Mouse (Mus musculus) olfactory bulb, adult 2 months (tissue): ENCODE measurements around the gene Ppp1r12b. TPM values are rescaled to one million over a fixed set of nuclear protein-coding genes. Genes with fewer than 3 reads are reported as not detected.
A peak's percentile ranks its signal among the peaks of the same experiment; 100 is the strongest.

Experiments used
- H3K27ac ChIP-seq: fragments of 200-500 bp; 2 replicates; pipeline ENCODE4 v1.5.1; 2012; ENCODE audit warnings: low read depth, low read length; ENCODE audit not compliant: insufficient read depth
- H3K4me1 ChIP-seq: fragments of 200-500 bp; 2 replicates; pipeline ENCODE4 v1.6.1; 2012; ENCODE audit warnings: low read length; ENCODE audit not compliant: control insufficient read depth, insufficient read depth
- H3K4me3 ChIP-seq: fragments of 200-500 bp; 2 replicates; pipeline ENCODE4 v1.5.1; 2012; ENCODE audit warnings: mild to moderate bottlenecking, low read depth, low read length, moderate library complexity; ENCODE audit not compliant: insufficient read depth
- CTCF ChIP-seq: fragments of 200-500 bp; IDR thresholded peaks from 2 replicates; pipeline ENCODE4 v1.5.1; 2012; ENCODE audit warnings: low read depth, mild to moderate bottlenecking, low read length, moderate library complexity; ENCODE audit not compliant: insufficient read depth
- POLR2A ChIP-seq: fragments of 200-500 bp; IDR thresholded peaks from 2 replicates; pipeline ENCODE4 v1.6.1; 2012; ENCODE audit warnings: mild to moderate bottlenecking, low read depth, low read length, moderate library complexity; ENCODE audit not compliant: insufficient read depth
- WGBS: fragments of 180-500 bp; shearing (Covaris S2); methylation state at CpG from one replicate; pipeline ENCODE4 v1.1.7; 2018; 5-methylcytosine and 5-hydroxymethylcytosine counted together
- polyA plus RNA-seq: library from polyadenylated mRNA; stranded (reverse); fragments of >200 nt; gene quantifications from 2 replicates; pipeline ENCODE4 v1.2.4, GENCODE M21; 2012; ENCODE audit warnings: low replicate concordance; ENCODE audit not compliant: missing spikeins, insufficient read depth, insufficient read length

Ppp1r12b gene
- polyA plus RNA-seq, 1 experiment = 34.2 TPM

GRCm38 (mm10) chr1:134759133-134759532 lies 196.6 kb downstream of the Ppp1r12b start:
- 77% methylated on average over 6 of the region's 6 CpGs for WGBS
- no peak overlapping the region for H3K4me3 ChIP-seq
- peaks cover 22% of the 10 kb centered on the region for H3K4me1 ChIP-seq
- TF ChIP-seq CTCF (no peak), POLR2A (no peak)
- H3K27ac ChIP-seq = no peak overlapping the region

- Histone ChIP-seq H3K4me3 (no peak overlapping the region), H3K27ac (0 out of 2 replicates have a peak overlapping the region, but pooled peaks have one; percentile 7), H3K4me1 (peaks cover 31% of the 10 kb centered on the region)
- 43% methylated on average over 3 of the region's 3 CpGs for WGBS
- no peak for TF ChIP-seq CTCF
- TF ChIP-seq POLR2A = no peak
Measured at GRCm38 (mm10) chr1:134757230-134757629, 198.5 kb downstream of the Ppp1r12b start.

- peaks cover 32% of the 10 kb centered on the region for H3K4me1 ChIP-seq
- no peak overlapping the region for H3K4me3 ChIP-seq
- 58% methylated on average over 10 of the region's 10 CpGs for WGBS
- no peak for TF ChIP-seq POLR2A
- peak overlapping the region; percentile 8; the same call in 1 of the 2 replicates for H3K27ac ChIP-seq
Measured at GRCm38 (mm10) chr1:134756190-134756873, 199.4 kb downstream of the Ppp1r12b start.

DNA sequence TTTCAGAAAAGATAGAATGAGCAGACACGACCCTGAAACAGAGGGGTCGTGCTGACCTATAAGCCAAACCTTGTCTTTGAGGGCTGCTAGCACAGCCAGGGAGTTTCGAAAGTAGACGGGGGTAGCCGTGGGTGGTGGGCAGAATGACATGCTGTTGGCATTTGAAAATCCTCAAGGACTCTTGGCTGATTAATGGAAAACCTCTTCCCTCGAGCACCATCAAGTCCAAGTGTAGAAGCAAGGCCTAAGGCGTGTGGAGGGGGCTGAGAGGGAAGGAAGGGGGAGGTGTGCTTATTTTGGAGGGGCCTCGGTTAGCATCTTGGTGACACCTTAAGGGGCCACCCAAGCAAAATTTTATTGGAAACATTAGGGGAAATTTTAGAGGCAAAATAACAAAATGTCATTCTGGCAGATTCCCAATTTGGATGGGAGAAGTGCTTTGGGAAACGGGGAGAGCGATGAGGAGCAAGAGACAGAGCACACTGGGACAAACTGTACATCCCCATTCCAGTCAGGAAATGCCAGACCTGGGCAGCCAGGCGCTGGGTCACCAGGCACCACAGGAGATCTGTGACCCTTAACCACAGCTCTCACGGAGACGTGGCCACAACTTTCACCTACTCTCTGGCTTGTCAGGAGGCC lies 200.1 kb downstream of the Ppp1r12b start:
- TF ChIP-seq CTCF = no peak
- TF ChIP-seq POLR2A = no peak
- H3K27ac ChIP-seq = no peak overlapping the region
- no peak overlapping the region for H3K4me3 ChIP-seq
- H3K4me1 ChIP-seq = peaks cover 32% of the 10 kb centered on the region
- WGBS = 61% methylated on average over 13 of the region's 13 CpGs

DNA sequence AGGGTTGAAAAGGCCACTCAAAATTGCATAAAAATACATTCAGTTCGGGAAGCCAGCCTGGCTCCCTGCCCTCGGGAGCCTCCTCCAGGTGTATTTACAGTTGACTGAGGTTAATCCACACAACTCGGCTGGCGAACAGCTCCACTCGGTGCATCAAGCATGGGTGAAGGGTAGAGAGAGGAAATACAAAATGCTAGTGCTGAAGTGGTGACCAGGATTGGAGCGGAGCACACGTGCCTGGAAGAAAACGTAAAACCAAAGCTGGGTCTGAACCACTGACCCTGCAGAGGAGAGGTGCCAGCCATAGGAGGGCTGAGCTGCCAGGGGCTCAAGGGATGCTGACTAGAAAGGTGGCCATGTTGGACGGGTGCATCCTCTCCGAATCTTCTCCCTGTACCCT lies 200.9 kb downstream of the Ppp1r12b start:
- Histone ChIP-seq H3K4me3 (no peak overlapping the region), H3K27ac (no peak overlapping the region), H3K4me1 (peaks cover 32% of the 10 kb centered on the region)
- TF ChIP-seq CTCF = no peak
- TF ChIP-seq POLR2A = no peak
- 81% methylated on average over 10 of the region's 10 CpGs for WGBS

GRCm38 (mm10) chr1:134753751-134754630 lies 201.8 kb downstream of the Ppp1r12b start:
- no peak overlapping the region for H3K27ac ChIP-seq
- 67% methylated on average over 13 of the region's 13 CpGs for WGBS
- H3K4me3 ChIP-seq = no peak overlapping the region
- H3K4me1 ChIP-seq = peaks cover 29% of the 10 kb centered on the region
- TF ChIP-seq POLR2A = no peak
- TF ChIP-seq CTCF = no peak

DNA sequence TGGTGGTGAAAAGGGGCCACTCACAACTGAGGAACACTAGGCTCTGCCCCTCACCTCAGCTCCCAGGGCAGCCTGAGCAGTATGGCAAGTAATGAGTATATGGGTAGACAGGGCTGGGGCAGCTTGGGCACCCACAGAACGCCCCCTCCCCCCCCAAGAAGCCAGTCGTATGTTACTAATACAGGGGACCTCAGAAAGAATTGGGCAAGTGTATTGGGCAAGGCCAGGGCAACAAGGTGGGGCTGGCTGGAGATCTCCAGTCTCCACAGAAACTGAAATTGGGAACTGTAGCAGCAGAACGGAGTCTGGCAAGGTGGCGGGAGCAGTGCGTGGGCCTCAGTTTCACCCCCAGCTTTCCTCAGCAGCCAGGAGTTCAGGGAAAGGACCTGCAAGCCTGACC lies 203.3 kb downstream of the Ppp1r12b start:
- Histone ChIP-seq H3K4me1 (peaks cover 30% of the 10 kb centered on the region), H3K27ac (no peak overlapping the region), H3K4me3 (no peak overlapping the region)
- no peak for TF ChIP-seq CTCF
- no peak for TF ChIP-seq POLR2A
- 48% methylated on average over 5 of the region's 5 CpGs for WGBS

DNA sequence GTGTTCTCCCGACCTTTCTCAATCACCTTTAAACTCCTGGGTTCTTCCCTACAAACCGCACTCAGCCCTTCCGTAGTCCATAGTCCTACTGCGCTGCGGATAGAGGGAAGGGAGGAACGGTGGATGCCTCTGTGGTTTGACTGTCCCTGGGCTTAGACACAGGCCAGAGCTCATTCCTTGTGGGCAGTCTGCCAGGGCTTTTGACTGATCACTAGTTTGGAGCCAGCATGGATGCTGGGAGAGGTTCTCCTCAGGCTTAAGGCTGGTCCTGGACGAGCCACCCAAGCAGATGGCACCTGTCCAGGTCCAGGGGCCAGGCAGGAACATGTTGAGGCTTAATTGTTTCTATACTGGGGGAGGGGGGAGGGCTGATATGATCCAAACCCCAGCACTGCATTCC lies 205.9 kb downstream of the Ppp1r12b start:
- 68% methylated on average over 7 of the region's 7 CpGs for WGBS
- TF ChIP-seq CTCF (no peak), POLR2A (no peak)
- H3K27ac ChIP-seq = no peak overlapping the region
- H3K4me1 ChIP-seq = peaks cover 13% of the 10 kb centered on the region
- H3K4me3 ChIP-seq = no peak overlapping the region
